Mouse (Mus musculus): ENCODE data around the gene Lce1j.
"Not testable (repeated sequence)": the region's sequence is repeated elsewhere in the genome, so short reads cannot be mapped to it uniquely, and the experiment has no call there.

Gene Lce1j

DNA sequence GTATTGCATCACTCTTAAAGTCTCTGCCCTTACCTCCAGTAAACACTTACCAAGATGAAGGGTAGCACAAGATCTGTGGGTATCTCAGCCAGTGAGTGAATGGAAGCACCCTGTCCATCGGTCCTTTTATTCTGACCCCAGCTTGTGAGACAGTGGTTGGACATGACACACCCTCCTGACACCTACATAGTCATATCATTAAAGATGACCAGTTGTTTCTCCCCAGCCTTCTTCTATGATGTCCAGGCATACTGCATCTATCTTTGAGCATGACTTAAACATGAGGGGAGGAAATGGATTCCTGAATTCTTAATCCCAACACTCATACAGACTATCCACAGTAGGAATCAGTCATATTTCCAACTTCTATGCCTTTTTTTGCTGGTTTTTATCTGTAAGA lies at the start of gene Lce1j:
Gene Lce1j, minus strand, starts transcription at position 101 of the 400 bp plus-strand sequence.
- DNase-seq (ENCODE audit: low spot score) = no peak

GRCm38 (mm10) chr3:92827108-92827507 lies 36.8 kb upstream of the Lce1j start, which contains the start of gene Kprp:
Gene Kprp, minus strand, starts transcription at chr3:92827247.
- DNase-seq (ENCODE audit: low spot score) = no peak

- DNase-seq (ENCODE audit: low spot score) = no peak
Measured at GRCm38 (mm10) chr3:92825808-92826207, 35.5 kb upstream of the Lce1j start.

DNA sequence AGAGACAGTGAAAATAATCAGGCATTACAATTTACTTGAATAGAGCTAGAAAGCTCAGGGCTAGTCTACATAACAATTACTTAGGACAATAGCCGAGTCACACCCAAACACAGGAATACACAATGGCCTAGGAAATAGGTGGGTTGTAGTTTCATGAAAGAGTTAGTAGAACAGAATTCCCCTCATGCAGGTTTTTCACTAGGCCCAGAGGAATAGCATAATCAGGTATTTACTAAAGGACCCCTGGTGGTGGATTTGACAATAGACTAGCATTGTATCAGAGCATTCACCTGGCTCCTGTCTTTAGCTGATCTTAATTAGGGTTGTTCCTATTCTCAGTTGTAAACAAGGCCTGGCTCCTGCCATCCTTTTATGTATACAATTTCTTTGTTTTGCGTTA lies 25.7 kb upstream of the Lce1j start:
- DNase-seq (ENCODE audit: low spot score) = not testable (repeated sequence)

- DNase-seq (ENCODE audit: low spot score) = no peak
Measured at GRCm38 (mm10) chr3:92815581-92815980, 25.3 kb upstream of the Lce1j start.

DNA sequence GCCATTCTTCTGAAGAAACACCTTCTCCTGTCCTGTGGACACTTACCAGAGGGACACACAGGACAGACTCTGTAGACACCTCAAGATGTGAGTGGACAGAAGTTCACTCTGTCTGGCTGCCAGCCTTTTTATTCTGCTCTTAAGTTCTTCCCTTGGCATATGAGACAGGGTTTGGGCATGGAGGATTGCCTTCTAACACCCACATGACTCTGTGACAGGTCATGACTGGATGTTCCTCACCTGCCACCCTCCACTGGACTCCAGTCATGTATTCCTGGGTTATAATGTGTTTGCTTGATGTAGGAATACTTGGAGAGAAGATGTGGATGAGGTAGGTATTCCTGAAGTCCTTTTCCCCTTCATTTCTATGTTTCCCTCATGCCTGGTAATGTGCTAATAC lies 17.5 kb upstream of the Lce1j start, which contains the start of gene Lce1k:
Gene Lce1k, minus strand, starts transcription at position 101 of the 400 bp plus-strand sequence.
- no peak for DNase-seq (ENCODE audit: low spot score)

DNA sequence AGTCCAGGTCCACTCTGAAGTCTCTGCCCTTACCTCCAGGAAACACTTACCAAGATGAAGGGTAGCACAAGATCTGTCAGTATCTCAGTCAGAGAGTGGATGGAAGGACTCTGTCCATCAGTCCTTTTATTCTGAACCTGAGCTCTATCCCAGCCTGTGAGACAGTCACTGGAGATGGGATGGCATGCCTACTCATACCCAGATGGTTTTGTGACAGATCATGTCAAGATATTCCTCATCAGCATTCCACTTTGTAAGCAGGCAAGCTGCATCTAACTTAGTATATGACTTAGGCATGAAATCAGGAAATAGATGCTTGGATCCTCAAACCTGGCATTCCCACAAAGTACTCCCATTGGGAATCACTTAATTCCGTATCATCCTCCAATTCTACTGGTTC lies 11.5 kb downstream of the Lce1j start, which contains the start of gene Lce1i:
Gene Lce1i, minus strand, starts transcription at position 101 of the 400 bp plus-strand sequence.
- no peak for DNase-seq (ENCODE audit: low spot score)

DNA sequence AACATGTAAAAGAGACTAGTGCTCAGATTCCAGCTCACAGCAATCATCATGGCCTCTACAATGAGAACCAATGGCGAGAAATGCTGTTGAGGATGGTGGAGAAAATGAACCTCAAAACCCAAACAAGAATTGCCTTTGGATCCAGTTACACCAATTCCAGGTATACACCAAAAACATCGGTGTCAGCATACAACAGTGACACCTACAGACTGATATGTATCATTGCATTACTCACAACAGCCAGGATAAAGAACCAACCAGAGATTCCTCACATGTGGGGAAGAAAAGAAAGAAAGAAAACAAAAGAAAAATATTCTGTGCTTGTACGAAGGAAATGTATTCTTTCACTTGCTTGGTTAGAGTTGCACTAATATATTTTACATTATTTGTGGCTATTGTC lies 18.7 kb downstream of the Lce1j start:
- DNase-seq (ENCODE audit: low spot score) = peak; percentile 7

- no peak for DNase-seq (ENCODE audit: low spot score)
Measured at GRCm38 (mm10) chr3:92764965-92765364, 25.3 kb downstream of the Lce1j start, which contains the start of gene Lce1h. Gene Lce1h, minus strand, starts transcription at chr3:92765065.

DNA sequence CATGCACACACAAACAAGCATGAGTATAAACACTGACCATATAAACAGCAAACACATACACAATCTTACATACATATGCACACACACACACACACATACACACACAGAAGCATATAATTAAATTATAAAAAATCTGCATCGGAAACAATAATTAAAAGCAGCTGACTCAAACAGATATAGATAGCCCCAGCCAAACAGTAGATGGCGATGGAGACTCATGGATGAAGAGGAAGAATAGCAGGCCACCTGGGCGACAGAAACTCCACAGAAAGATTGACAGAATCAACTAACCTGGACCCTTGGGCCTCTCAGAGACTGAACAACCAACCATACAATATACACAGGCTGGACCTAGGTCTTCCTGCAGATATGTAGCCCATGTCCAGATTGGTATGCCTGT lies 37.1 kb downstream of the Lce1j start:
- DNase-seq (ENCODE audit: low spot score) = peak; percentile 17

- DNase-seq (ENCODE audit: low spot score) = no peak
Measured at GRCm38 (mm10) chr3:92752238-92752637, 38.1 kb downstream of the Lce1j start, which contains the start of gene Lce1g. Gene Lce1g, minus strand, starts transcription at chr3:92752338.

DNA sequence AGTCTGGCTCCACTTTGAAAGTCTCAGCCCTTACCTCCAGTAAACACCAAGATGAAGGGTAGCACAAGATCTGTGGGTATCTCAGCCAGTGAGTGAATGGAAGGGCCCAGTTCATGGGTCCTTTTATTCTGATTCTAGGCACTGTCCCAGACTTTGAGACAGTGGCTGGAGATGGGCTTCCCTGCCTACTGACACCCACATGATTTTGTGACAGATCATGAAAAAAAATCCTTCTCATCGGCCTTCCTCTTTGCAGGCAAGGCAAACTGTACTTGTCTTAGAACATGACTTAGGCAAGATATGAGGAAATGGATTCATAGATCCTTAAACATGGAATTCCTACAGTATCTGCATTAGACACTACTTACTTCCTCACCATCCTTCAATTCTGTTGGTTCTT lies 51.3 kb downstream of the Lce1j start, which contains the start of gene Gm38119:
Gene Gm38119, minus strand, starts transcription at position 101 of the 400 bp plus-strand sequence.
- DNase-seq (ENCODE audit: low spot score) = no peak
